Mouse (Mus musculus) common myeloid progenitor, adult 5-6 weeks (primary cell): ENCODE results near the gene Deaf1. TPM values are rescaled to one million over a fixed set of nuclear protein-coding genes. Genes with fewer than 3 reads are reported as not detected.

ENCODE experiments used
- ATAC-seq: replicated peaks from 2 replicates; pipeline ENCODE4 v1.8.0; 2016; ENCODE audit warnings: low read depth, mild to moderate bottlenecking, moderate TSS enrichment, inconsistent platforms; ENCODE audit not compliant: poor library complexity, severe bottlenecking
- total RNA-seq: library from RNA; stranded (forward); fragments of 200-1000, 187-1606 nt; gene quantifications from 2 replicates; pipeline ENCODE4 v1.2.3, GENCODE M21; 2017

Deaf1 gene
- 18.7 and 29.1 TPM in 2 replicates for total RNA-seq

DNA sequence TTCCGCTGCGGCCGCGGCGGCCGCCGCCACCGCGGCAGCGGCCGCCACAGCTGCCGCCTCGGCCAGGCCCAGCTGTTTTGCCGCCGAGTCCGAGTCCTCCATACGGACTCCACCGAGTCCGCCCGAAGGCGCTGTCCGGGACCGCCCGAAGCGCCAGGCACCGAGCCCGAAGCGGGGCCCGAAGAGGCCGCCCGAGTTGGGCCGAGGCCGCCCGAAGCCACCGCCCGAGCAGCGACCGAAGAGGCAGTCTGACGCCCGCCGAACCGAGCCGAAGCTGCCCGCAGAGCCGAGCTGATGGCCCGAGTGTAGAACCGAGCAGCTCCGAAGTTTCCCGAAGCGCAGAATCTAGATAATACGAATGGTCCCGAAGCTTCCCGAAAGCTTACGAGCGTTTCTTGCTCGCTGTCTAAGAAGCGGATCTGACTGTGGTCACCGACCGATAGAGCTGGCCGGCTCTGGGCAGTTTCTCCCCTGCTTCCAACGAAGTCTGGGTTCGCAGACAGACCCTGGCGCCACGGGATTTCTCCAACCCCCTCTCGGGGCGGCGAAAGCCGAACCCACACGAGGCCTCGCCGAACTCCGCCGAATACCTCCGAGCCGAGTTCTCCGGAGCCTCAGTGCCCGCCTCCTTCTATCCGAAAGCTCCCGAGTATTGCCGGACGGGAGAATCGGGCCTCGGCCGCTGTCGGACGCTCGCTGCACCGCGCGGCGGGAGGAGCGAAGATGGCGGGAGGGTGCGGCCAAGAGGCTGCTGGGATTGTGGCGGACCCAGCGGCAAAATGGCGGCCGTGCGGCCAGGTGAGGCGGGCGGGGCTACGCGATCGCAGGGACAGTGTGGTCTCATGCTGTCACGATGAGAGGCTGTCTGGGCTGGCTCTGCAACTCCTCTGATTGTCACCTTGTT is at the start of gene Deaf1, which contains the start of gene Tmem80:
Deaf1 (minus strand) TSS at position 222 of the 904 bp plus-strand sequence.
Tmem80 (plus strand) TSS at position 271 of the 904 bp plus-strand sequence.
- ATAC-seq: peak; percentile 92

DNA sequence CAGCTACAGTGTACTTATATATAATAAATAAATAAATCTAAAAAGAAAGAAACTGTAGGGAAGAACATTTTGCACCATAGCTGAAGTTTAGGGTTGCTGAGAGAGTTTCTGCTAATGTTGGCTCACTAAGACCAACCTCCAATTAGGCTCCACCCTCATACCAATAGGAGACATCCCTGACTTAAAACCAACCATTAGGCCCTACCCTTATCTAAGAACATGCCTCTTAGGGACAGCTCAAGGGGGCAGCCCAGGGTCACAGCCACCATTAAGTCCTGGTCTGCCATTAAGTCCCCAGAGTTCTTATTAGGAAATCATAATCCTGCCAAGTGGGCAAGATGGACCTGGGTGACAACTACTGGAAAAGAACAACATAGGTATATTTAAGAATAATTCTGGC is 46.9 kb upstream of the Deaf1 start:
- ATAC-seq: no peak

DNA sequence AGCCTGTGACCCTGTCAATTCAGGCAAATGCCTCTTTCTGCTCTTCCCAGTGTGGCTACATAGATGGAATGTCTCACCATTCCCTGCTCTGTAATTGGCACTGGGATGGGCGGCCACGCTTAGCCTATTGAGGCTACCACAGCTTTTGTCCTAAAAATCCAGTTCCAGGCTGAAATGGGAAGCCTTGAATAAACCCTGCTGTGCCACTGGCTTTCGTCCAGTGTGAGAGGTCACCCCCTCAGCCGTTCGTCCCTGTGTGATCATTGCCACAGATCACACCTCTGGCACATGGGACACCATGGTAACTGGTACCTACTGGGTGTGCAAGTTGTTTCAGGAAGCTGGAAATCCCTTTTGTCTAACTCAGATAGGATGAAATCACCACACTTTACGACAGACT is 46.1 kb upstream of the Deaf1 start:
- ATAC-seq: no peak

DNA sequence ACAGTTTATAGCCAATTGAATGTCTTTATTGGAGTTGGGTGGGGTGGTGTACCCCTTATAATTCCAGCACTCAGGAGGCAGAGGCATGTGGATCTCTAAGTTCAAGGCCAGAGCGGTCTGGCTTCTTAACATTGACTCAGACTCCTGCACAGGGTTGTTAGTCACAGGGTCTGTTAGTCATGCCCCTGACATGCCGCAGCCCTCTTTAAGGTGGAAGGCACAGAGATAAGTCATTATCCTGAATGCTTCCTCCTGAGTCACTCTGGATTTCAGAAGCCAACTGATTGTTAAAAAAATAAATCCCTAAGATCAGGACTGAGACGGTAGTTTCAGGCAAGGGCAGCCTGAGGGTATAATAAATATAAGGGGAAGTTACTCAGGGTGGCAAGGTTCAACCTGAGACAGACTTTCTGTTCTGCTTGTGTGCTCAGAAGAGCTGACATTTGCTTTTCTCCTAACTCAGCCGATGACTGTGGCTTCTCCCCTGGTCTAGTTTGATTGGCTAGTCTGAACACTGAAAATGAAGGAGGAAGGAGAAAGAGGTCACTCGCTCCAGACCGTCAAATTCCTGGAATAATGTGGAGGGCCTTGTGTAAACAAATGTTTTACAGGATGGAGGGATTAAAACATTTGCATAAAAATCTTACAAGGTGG is 44.6 kb upstream of the Deaf1 start:
- peak; percentile 59 for ATAC-seq

DNA sequence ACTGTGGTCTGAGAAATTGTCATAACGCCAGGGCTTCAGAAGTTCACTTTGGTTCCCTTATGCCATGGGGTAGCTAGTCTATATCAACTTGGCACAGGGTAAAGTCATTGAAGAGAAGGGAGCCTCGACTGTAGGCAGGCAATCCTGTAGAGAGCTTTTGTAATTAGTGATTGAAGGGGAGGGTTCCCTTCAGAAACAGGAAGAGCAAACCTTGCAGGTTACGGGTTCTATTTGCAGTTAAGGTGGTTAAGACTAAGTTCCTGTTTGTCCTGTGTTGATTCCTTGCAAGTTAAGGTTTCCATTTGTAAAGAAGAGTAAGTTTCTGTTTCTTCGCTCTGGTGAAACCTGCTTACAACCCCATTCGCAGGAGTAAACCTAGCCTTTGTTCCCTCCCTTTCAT is 42.4 kb upstream of the Deaf1 start:
- ATAC-seq: peak; percentile 40

DNA sequence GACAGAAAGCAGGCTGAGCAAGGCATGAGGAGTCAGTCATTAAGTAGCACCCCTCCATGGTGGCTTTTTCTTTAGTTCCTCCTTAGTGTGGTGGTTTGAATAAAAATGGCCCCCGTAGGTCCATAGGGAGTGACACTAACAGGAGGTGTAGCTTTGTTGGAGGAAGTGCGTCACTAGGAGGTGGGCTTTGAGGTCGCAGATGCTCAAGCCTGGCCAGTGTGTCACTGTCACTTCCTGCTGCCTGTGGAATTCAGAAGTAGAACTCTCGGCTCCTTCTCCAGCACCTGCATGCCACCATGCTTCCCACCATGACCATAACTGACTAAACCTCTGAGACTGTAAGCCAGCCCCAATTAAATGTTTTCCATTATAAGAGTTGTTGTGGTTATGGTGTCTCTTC is 39.9 kb upstream of the Deaf1 start:
- no peak for ATAC-seq

DNA sequence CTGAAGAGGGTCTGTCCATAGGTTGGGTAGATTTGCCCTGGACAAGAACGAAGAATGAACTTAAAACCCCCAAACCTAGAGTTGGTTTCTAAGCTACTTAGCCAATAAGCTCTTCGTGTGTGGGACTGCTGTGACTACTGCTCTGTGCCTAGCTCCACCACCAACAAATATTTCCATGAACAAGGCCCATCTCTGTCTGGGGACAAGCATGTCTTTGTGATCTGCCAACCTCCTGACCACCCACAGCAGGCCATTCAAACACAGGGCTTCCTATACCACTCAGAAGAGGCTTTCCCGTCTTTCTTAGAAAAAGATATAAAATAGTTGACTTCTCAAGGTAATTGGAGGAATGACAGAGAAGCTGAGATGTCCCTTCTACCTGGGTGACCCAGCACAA is 37.6 kb upstream of the Deaf1 start:
- ATAC-seq: no peak

DNA sequence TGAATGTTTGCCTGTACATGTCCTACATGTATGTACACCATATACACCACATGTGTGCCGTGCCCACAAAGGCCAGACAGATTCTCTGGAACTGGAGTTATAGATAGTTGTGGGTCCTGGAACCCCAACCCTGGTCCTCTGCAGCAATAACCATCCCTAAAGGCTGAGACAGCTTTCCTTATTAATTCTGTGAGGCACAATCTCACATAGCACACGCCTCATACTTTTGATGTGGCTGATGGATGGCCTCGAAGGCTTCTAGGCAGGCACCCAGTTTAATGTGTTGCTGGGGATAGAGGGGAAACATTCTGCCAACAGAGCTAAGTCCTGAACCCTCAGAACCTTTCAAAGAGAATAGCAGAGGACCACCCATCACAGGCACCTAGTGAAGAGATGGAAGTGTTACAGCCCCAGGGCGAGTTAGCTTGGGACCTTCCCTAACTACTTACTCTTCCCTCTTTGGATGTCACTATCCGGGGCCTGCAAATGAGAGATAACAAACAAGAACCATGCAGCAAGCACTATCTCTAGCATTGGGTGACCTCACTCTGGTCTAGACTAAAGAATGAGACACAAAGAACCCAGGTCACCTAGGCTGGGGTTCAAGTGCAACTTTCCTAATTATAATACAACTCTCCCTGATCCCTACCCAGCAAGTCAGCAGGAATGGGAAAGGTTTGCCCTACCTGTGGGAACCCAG is 37.0 kb upstream of the Deaf1 start:
- ATAC-seq: peak; percentile 55; the same call in 1 of the 2 replicates

DNA sequence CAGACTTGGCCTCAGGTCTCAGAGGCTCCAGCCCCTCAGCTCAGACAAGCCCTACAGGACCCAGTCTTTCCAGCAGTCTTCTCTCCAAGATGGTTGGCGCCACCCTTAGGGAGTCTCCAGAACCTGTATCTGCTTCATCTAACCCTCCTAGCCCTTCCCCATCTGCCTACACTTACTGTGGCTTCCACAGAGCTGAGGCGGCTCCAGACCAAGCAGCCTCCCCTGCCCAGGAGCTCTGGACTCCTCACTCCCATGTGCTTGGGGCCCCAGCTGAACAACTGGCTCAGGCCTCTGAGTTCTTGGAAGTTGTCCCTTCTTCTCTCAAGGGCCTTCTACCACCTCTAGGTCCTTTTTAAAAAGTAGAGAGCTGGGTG is 36.2 kb upstream of the Deaf1 start:
- ATAC-seq: no peak

DNA sequence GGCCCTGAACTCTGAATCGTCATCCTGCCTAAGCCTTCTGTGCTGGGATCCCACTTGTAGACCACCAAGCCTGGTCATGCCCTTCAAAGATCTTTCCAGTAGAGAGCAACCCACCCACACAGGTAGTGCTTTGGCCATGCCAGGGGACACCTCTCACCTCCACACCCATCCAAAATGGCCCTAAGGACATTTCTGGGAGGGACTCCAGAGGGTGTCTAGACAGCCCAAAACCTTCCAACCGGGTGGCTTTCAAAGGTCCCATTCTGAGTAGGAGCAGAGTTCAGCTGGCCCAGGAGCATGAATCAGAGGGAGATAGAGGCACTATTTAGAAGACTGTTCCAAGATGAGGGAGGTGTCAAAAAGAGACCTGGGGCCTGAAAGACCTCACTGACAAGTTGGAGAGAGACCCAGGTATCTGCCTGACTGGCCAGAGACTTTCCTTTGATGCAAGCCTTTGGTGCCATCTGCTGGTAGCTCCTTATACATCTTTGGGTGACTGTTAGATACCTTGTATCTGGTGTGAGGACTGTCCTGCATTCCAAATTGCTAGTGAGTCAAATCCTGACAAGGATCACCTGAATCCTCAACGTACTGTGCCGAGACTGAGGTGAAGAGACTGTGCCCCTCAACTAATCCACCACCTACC is 35.7 kb upstream of the Deaf1 start:
- peak; percentile 74 for ATAC-seq

DNA sequence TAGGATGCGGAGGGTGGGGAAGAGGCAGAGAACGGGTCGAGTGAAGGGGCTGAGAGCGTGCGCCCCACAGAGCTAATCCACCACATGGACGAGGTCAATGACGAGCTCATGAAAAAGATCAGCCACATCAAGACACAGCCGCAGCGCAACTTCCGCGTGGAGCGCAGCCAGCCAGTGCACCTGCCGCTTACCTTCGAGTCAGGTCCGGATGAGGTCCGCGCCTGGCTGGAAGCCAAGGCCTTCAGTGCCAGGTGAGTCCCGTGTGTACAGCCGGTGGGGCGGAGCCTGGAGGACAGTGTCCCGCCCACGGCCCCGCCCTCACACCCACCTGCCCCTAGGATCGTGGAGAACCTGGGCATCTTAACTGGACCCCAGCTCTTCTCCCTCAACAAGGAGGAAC is 34.0 kb upstream of the Deaf1 start:
- no peak for ATAC-seq

DNA sequence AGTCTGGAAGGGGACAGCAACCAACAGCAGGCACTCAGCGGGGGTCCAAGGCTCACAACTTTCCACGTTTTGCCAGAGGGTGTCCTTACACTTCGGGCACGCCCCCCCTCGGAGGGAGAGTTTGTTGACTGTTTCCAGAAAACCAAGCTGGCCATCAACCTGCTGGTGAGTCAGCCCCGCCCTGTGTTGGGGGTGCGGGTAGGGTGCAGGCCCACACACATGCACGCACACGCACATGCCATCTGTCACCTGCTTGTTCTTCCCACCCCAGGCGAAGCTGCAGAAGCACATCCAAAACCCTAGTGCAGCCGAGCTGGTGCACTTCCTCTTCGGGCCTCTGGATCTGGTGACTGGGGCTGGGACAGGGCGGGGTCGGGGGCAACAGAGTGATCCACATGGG is 29.5 kb upstream of the Deaf1 start:
- no peak for ATAC-seq

DNA sequence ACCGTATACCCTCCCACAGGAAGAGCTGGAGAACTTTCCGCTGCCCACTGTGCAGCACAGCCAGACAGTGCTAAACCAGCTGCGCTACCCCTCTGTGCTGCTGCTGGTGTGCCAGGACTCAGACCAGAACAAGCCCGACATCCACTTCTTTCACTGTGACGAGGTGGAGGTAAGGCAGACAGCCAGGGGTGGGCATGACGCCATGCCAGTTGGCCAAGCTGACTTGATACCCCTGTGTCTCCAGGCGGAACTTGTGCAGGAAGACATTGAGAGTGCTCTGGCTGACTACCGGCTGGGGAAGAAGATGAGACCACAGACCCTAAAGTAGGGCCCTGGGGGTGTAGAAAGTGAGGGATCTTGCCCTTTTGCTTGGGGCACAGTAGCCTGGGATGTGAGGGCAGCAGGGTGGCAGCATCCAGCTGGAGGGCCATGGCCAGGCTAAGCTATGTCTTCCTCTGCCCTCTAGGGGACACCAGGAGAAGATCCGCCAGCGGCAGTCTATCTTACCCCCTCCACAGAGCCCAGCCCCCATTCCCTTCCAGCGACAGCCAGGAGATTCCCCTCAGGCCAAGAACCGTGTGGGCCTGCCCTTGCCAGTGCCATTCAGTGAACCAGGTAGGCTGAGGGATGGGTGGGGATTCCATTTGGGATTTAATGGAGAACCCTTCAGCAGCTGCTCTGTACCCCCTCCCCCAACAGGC is 28.3 kb upstream of the Deaf1 start:
- ATAC-seq: peak; percentile 72

DNA sequence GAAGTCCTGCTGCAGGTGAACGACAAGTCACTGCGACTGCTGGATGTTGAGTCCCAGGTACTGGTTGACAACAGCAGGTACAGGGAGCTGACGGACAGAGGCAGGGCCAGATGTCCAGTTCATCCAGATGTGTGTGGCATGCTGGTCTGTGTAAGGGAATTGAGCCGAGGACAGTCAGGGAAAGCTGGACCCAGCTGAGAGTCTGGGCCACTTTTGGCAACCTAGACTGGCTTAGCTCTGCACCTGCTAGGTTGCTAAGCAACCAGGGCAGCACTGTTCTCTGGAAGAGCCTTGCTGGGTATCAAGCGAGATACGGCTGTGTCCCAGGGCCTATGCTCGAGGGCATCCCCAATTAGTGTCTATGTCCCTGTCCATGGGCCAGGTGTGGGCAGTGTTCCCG is 27.6 kb upstream of the Deaf1 start:
- no peak for ATAC-seq

DNA sequence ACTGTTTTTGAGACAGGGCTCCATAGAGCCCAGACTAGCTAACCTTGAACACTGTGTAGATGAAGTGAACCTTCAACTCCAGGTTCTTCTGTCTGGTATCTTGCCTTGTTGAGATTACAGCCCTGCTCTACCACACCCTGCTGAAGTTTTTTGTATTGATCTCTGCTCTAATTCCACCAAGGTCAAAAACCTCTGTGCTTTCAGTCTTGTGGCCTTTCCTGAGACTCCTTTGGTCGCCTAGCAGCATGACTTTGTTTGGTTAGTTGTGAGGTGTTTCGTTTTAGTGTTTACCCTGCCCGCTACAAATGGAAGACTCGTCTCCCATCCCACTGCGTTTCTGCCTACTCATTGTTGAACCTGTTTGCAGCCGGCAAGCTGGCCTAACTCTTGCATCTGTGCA is 23.6 kb upstream of the Deaf1 start:
- no peak for ATAC-seq

DNA sequence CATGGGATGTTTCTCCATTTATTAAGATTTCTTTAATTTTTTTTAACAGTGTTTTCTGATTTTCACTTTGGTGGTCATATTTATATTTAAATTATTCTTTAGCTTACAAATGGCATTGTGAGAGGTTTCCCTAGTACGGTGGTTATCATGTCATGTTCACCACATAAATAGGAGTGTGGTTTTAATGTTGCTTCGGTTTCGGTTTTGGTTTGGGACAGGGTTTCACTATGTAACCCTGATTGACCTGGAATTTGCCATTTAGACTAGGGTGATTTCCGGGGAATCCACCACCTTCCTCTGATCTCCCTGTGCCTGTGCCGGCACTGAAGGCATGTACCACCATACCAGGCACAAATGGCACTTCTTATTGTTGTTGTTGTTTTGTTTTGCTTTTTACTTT is 17.3 kb upstream of the Deaf1 start:
- ATAC-seq: 0 out of 2 replicates have a peak, but pooled peaks have one; percentile 52

DNA sequence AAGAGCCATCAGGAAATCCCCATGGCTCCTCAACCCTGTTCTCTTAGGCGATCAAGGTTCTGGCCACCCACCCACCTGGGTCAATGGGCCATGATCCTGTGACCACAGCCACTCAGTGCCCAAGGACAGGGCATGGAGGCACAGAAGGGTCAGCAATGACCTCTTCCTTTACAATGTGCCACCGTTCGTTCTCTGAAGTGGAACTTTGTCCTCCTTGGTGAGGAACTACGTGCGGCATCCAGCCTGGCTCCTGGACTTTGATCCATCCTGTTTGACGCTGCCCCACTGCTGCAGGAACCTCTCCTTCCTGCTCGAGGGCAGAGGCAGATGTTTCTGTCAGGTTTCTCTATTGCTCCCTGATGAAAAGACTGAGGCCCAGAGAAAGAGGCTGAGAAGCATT is 16.2 kb upstream of the Deaf1 start:
- no peak for ATAC-seq

DNA sequence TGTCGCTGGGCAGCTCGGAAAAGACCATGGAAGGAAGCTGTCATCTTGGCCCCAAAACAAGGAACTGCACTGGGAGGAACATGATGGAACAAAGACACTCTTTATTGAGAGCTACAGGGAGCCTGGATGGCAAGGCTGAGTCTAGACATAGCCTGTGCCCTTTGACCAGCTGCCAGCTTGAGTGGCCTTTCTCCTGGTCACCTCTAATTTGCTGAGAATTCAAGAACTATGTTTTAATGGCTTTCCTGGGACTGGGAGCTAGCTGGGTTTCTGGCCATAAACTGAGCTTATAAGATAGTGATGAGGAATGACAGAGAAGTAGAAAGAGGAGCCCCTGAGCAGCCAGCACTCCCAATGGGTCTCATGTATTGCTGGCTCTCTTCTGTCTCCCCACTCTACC is 15.7 kb upstream of the Deaf1 start:
- no peak for ATAC-seq

DNA sequence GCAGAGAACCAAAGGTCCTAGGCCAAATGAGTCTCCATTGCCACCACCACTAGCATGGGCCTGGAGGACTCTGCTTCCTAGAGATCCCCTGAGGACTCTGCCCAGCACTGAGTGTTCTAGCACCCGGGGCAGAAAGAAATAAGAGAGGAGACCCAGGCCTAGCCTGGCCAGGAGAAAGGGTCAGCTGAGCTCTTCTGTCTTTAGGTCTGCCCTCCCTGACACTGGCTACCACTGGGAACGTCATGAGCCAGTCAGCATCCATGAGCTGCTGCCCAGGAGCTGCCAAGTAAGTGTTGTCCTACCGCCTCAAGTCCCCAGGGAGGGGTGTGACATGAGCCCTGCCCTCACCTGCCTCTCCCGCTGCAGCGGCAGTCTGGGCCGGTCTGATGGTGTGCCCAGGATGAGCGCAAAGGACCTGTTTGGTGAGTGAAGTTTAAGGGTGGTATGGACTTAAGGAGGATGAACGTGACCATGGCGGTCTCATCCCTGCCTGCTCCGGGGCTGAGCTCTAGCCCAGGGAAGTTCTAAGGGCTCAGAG is 14.3 kb upstream of the Deaf1 start:
- no peak for ATAC-seq

DNA sequence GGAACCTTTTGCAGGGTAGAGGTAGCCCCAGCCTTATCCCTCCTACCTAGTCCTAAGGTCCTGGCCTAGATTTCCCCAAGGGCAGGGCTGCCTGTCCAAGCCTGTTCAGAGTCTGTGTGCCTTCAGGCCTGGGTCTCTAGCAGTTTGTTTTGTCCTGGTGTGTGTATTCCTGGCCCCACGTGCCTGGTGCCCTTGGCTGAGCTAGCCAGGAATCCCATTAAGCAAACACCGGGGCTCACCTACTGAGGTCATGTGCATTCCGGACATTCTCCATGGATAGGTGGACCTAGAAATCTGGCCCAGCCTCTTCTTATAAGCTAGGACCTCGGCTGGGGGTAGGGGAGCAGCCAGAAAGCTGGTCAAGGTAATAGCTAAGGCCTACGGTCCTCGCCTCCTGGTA is 13.0 kb upstream of the Deaf1 start:
- ATAC-seq: no peak
